Mouse (Mus musculus) lung, embryonic 15.5 days (tissue): Measurements from ENCODE around the gene Gng7. TPM values are rescaled to one million over a fixed set of nuclear protein-coding genes. Genes with fewer than 3 reads are reported as not detected.
A peak's percentile ranks its signal among the peaks of the same experiment; 100 is the strongest.

Source experiments
- ATAC-seq: fragments of 200-750 bp; cut with Nextera tagmentation; 2 replicates; pipeline ENCODE4 v1.8.0; 2017; ENCODE audit warnings: moderate number of reproducible peaks, borderline replicate concordance; ENCODE audit not compliant: low FRiP score, low TSS enrichment; ENCODE audit errors: extremely low read depth
- H3K27ac ChIP-seq: fragments of 300-500 bp; sonication (generic); 2 replicates; pipeline ENCODE4 v1.5.1; 2015; ENCODE audit warnings: moderate library complexity, mild to moderate bottlenecking, inconsistent platforms
- H3K27me3 ChIP-seq: fragments of 300-500 bp; sonication (generic); 2 replicates; pipeline ENCODE4 v1.6.1; 2015; ENCODE audit warnings: inconsistent platforms
- H3K36me3 ChIP-seq: fragments of 300-500 bp; sonication (generic); 2 replicates; pipeline ENCODE4 v1.6.1; 2015; ENCODE audit warnings: inconsistent platforms
- H3K4me1 ChIP-seq: fragments of 300-500 bp; sonication (generic); 2 replicates; pipeline ENCODE4 v1.6.1; 2015; ENCODE audit warnings: inconsistent platforms
- H3K4me2 ChIP-seq: fragments of 300-500 bp; sonication (generic); 2 replicates; pipeline ENCODE4 v1.6.1; 2015; ENCODE audit warnings: inconsistent platforms, mild to moderate bottlenecking, moderate library complexity
- H3K4me3 ChIP-seq: fragments of 300-500 bp; sonication (generic); 2 replicates; pipeline ENCODE4 v1.5.1; 2015; ENCODE audit warnings: mild to moderate bottlenecking, inconsistent platforms
- H3K9ac ChIP-seq: fragments of 300-500 bp; sonication (generic); 2 replicates; pipeline ENCODE4 v1.6.1; 2015; ENCODE audit warnings: inconsistent platforms
- H3K9me3 ChIP-seq: fragments of 300-500 bp; sonication (generic); 2 replicates; pipeline ENCODE4 v1.6.1; 2016; ENCODE audit warnings: inconsistent platforms
- WGBS: fragments of 180-500 bp; shearing (Covaris S2); methylation state at CpG from one replicate; pipeline ENCODE4 v1.1.7; 2015; 5-methylcytosine and 5-hydroxymethylcytosine counted together
- polyA plus RNA-seq: library from polyadenylated mRNA; unstranded; fragments of >200 nt; fragmentation: Nextera tagmentation; extraction: Ambion mirVana; gene quantifications from 2 replicates; pipeline ENCODE4 v1.2.1, GENCODE M21; 2015

Gene Gng7
- polyA plus RNA-seq, 1 experiment from 2014 or later: 6.6 TPM

DNA sequence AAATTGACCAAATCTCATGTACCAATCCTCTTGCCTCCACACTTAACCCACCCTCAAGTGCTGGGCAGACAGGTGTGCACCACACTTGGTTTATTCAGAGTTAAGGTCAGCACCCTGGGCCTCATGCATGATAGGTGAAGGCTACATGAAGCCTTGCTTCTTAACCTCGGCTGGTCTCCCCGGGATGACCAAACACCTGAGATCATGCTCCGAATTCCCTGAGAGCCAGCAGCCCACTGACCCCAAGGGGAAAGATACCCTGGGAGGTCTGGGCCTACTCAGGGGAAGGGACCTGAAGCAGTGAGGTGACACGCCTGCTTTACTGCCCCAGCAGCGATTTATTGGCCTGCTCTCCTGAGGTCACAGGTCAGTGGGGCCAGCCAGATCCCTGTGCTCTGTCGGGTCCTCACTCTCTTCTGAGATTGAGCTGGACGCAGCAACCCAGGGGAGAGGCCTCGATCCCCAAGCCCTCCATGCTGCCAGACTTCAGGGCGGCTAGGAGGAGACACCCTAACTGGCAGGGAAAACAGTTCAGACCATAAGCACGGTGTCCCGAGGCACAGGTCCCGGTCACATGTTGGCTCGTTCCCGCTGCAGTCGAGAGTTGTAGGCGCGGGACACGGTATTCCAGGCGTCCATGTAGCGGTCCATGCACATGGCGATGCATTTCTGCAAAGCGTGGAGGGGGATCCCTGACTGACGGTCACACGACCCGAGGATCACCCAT, 115.0 kb downstream of the Gng7 start:
- Histone ChIP-seq H3K9ac (peak overlapping the region; percentile 77), H3K9me3 (no peaks in the 10 kb centered on the region), H3K27ac (no peak overlapping the region), H3K27me3 (no peaks in the 10 kb centered on the region), H3K4me2 (peak overlapping the region; percentile 90), H3K4me1 (peaks cover 15% of the 10 kb centered on the region), H3K36me3 (peaks cover 39% of the 10 kb centered on the region), H3K4me3 (peak overlapping the region; percentile 72)
- no peak; the same call in 1 of the 2 replicates for ATAC-seq
- WGBS: 11% methylated on average over 25 of the region's 25 CpGs

DNA sequence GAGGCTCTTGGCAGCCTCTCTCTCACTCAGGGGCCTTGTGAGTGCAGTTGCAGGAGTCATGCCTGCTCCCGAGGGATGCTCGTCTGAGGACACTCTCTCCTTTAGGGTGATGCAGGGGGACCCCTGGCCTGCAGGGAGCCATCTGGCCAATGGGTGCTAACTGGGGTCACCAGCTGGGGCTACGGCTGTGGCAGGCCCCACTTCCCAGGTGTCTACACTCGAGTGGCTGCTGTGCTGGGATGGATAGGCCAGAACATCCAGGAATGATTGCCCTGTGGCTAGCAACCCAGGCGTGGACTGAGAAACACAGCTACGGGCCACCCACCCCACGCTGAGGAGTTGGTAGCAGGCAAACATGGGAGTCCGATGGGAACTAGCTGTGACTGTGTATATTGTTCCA, 115.7 kb downstream of the Gng7 start:
- Histone ChIP-seq H3K9me3 (no peaks in the 10 kb centered on the region), H3K4me1 (peaks cover 15% of the 10 kb centered on the region), H3K4me3 (peak overlapping the region; percentile 72; the same call in 1 of the 2 replicates), H3K9ac (no peak overlapping the region), H3K27ac (no peak overlapping the region), H3K36me3 (peaks cover 32% of the 10 kb centered on the region), H3K4me2 (peak overlapping the region; percentile 90; the same call in 1 of the 2 replicates), H3K27me3 (no peaks in the 10 kb centered on the region)
- ATAC-seq: no peak
- 85% methylated on average over 8 of the region's 8 CpGs for WGBS

Other genes starting within 250 kb of the Gng7 start
- gene Sf3a2, start 216.7 kb downstream of the Gng7 start, polyA plus RNA-seq: 60.1 and 64.7 TPM in 2 replicates
- gene Plekhj1, start 216.3 kb downstream of the Gng7 start, polyA plus RNA-seq: 116 and 118 TPM in 2 replicates
- 0.09 and 0.13 TPM in 2 replicates for gene Amh, start 209.7 kb downstream of the Gng7 start, polyA plus RNA-seq
- gene Jsrp1, start 201.4 kb downstream of the Gng7 start, polyA plus RNA-seq: 0.74 and 1.5 TPM in 2 replicates
- 1,965 and 1,985 TPM in 2 replicates for gene Oaz1, start 188.3 kb downstream of the Gng7 start, polyA plus RNA-seq
- 0.05 and 0.31 TPM in 2 replicates for gene Lingo3, start 170.9 kb downstream of the Gng7 start, polyA plus RNA-seq
- gene Lsm7, start 159.7 kb downstream of the Gng7 start, polyA plus RNA-seq: 254 and 281 TPM in 2 replicates
- gene Sppl2b, start 159.7 kb downstream of the Gng7 start, polyA plus RNA-seq: 39.1 and 40.8 TPM in 2 replicates
- gene Tmprss9, start 143.1 kb downstream of the Gng7 start, polyA plus RNA-seq: not detected in 2 replicates
- gene Timm13, start 114.0 kb downstream of the Gng7 start, polyA plus RNA-seq: 305 and 307 TPM in 2 replicates
- gene Lmnb2, start 96.7 kb downstream of the Gng7 start, polyA plus RNA-seq: 55.8 and 60.4 TPM in 2 replicates
- 42.7 and 42.9 TPM in 2 replicates for gene Gadd45b, start 84.9 kb downstream of the Gng7 start, polyA plus RNA-seq
- gene Diras1, start 10.7 kb upstream of the Gng7 start, polyA plus RNA-seq: 0.11 and 0.30 TPM in 2 replicates
- gene Slc39a3, start 22.5 kb upstream of the Gng7 start, polyA plus RNA-seq: 17.2 and 20.5 TPM in 2 replicates
- 192 TPM in 2 replicates for gene Sgta, start 45.2 kb upstream of the Gng7 start, polyA plus RNA-seq
- gene Thop1, start 55.1 kb upstream of the Gng7 start, polyA plus RNA-seq: 51.7 and 54.3 TPM in 2 replicates
- gene Creb3l3, start 83.9 kb upstream of the Gng7 start, polyA plus RNA-seq: 0.31 and 0.35 TPM in 2 replicates
- 178 and 180 TPM in 2 replicates for gene Map2k2, start 91.0 kb upstream of the Gng7 start, polyA plus RNA-seq
- 34.1 and 36.9 TPM in 2 replicates for gene Zbtb7a, start 120.3 kb upstream of the Gng7 start, polyA plus RNA-seq
- 41.0 and 47.5 TPM in 2 replicates for gene Pias4, start 153.0 kb upstream of the Gng7 start, polyA plus RNA-seq
- gene Eef2, start 161.7 kb upstream of the Gng7 start, polyA plus RNA-seq: 567 and 596 TPM in 2 replicates
- gene Dapk3, start 168.1 kb upstream of the Gng7 start, polyA plus RNA-seq: 52.6 and 56.1 TPM in 2 replicates
- 0.16 TPM in 2 replicates for gene 4930442H23Rik, start 168.9 kb upstream of the Gng7 start, polyA plus RNA-seq
- 0.11 and 0.30 TPM in 2 replicates for gene Nmrk2, start 187.1 kb upstream of the Gng7 start, polyA plus RNA-seq
- 0.14 and 0.29 TPM in 2 replicates for gene Atcay, start 215.9 kb upstream of the Gng7 start, polyA plus RNA-seq
- gene Zfr2, start 218.2 kb upstream of the Gng7 start, polyA plus RNA-seq: 5.3 and 5.4 TPM in 2 replicates
- gene Matk, start 238.0 kb upstream of the Gng7 start, polyA plus RNA-seq: 2.7 and 3.9 TPM in 2 replicates